ENCODE assay signal across 20 mouse cellular contexts in genomic region chr19:16330161-16330560, GRCm38 (mm10).
DNase-seq lines count a peak whose midpoint lies in the region; ATAC-seq and TF ChIP-seq lines count a peak whose summit lies in the region.
"Had no signal": no experiment of that assay in that cellular context is flagged by ENCODE, and none has a peak within 500 bp of the region (broad histone marks: within the 10 kb centered on the region; RNA-seq: fewer than 3 reads in every experiment).

No protein-coding gene starts in this region.

- peaks cover 16% of the 10 kb centered on the region for H3K36me3 ChIP-seq in heart, postnatal 0 days (replicated peaks; ENCODE audit: control insufficient read depth, insufficient read depth, low read length)
- no peaks in the 10 kb centered on the region; the same call in 1 of the 2 replicates for H3K36me3 ChIP-seq in stomach, embryonic 15.5 days
- H3K36me3 ChIP-seq: liver, embryonic 15.5 days; midbrain, embryonic 15.5 days had no signal

- H3K27ac ChIP-seq in gastrocnemius, adult 2 months: 0 out of 2 replicates have a peak overlapping the region, but pooled peaks have one; percentile 9
- peak overlapping the region; percentile 39 for H3K27ac ChIP-seq in heart, postnatal 0 days (ENCODE audit: low read depth)
- peak overlapping the region; percentile 21; the same call in 1 of the 2 replicates for H3K27ac ChIP-seq in stomach, embryonic 15.5 days
- H3K27ac ChIP-seq: forebrain, embryonic 12.5 days; hindbrain, embryonic 10.5 days; liver, embryonic 15.5 days; midbrain, embryonic 15.5 days had no signal

- peak overlapping the region; percentile 15; the same call in 1 of the 2 replicates for H3K4me2 ChIP-seq in heart, postnatal 0 days (ENCODE audit: low read depth, low read length)
- H3K4me2 ChIP-seq in stomach, embryonic 15.5 days: no peak overlapping the region
- H3K4me2 ChIP-seq: forebrain, embryonic 12.5 days; liver, embryonic 15.5 days; midbrain, embryonic 15.5 days had no signal

- no peak overlapping the region for H3K9ac ChIP-seq in heart, postnatal 0 days (replicated peaks; ENCODE audit: low read depth, low read length)
- H3K9ac ChIP-seq in stomach, embryonic 15.5 days: no peak overlapping the region
- H3K9ac ChIP-seq: forebrain, embryonic 12.5 days; liver, embryonic 15.5 days; midbrain, embryonic 15.5 days had no signal

- no peak for TF ChIP-seq CTCF in gastrocnemius, adult 2 months (IDR thresholded peaks at IDR 0.05)
- no peak for TF ChIP-seq CTCF in heart, postnatal 0 days (IDR thresholded peaks at IDR 0.05; ENCODE audit: low read depth)

- 30% methylated on average over 7 of the region's 7 CpGs for WGBS in heart, postnatal 0 days
- 84% methylated on average over 7 of the region's 7 CpGs for WGBS in stomach, embryonic 15.5 days

- H3K4me3 ChIP-seq in gastrocnemius, adult 2 months: no peak overlapping the region
- no peak overlapping the region for H3K4me3 ChIP-seq in heart, postnatal 0 days (ENCODE audit: low read depth, low read length)
- H3K4me3 ChIP-seq in stomach, embryonic 15.5 days (replicated peaks): no peak overlapping the region
- H3K4me3 ChIP-seq: forebrain, embryonic 12.5 days; hindbrain, embryonic 10.5 days; liver, embryonic 15.5 days; midbrain, embryonic 15.5 days had no signal

- H3K4me1 ChIP-seq in heart, postnatal 0 days (ENCODE audit: control insufficient read depth, insufficient read depth): peaks cover 40% of the 10 kb centered on the region
- peaks cover 18% of the 10 kb centered on the region; the same call in 1 of the 2 replicates for H3K4me1 ChIP-seq in stomach, embryonic 15.5 days

- no peak for DNase-seq in gastrocnemius, adult 2 months
- DNase-seq in gastrocnemius, adult 18-20 months (ENCODE audit: low spot score): no peak
- DNase-seq in heart, postnatal 0 days (ENCODE audit: low spot score): peak; percentile 70
- no peak for DNase-seq in heart, postnatal 25 days (ENCODE audit: low spot score)
- peak; percentile 46 for DNase-seq in heart, postnatal 4 days
- DNase-seq in lung, postnatal 10 days: no peak
- DNase-seq in frontal cortex, postnatal 36 days (ENCODE audit: low spot score in 2 of 2): no peak
- DNase-seq: adrenal gland, postnatal 36 days; cerebellum, adult 2 months; gastrocnemius, postnatal 25 days; kidney, adult 2 months; kidney, postnatal 10 days; layer of hippocampus, postnatal 36 days; right cerebral cortex, postnatal 4 days; thymus, adult 2 months had no signal

- ATAC-seq in heart, postnatal 0 days (ENCODE audit: insufficient read depth, low read depth): peak; percentile 86
- no peak for ATAC-seq in stomach, embryonic 15.5 days (ENCODE audit: insufficient read depth, low FRiP score, low read depth)
- ATAC-seq: midbrain, embryonic 15.5 days had no signal

- intact Hi-C loops in gastrocnemius, adult 2 months (cut with DNase I): no loop called here
- intact Hi-C loops in heart, postnatal 25 days (cut with DNase I): no loop called here

- H3K9me3 ChIP-seq in heart, postnatal 0 days (replicated peaks; ENCODE audit: control insufficient read depth, low read length): no peaks in the 10 kb centered on the region
- no peaks in the 10 kb centered on the region for H3K9me3 ChIP-seq in stomach, embryonic 15.5 days
- H3K9me3 ChIP-seq: forebrain, embryonic 12.5 days; hindbrain, embryonic 10.5 days; liver, embryonic 15.5 days; midbrain, embryonic 15.5 days had no signal

- TF ChIP-seq EP300 in heart, postnatal 0 days (IDR thresholded peaks at IDR 0.05; ENCODE audit: low read depth): no peak

- no peaks in the 10 kb centered on the region for H3K27me3 ChIP-seq in heart, postnatal 0 days (ENCODE audit: control insufficient read depth, insufficient read depth, low read length)
- no peaks in the 10 kb centered on the region for H3K27me3 ChIP-seq in stomach, embryonic 15.5 days (replicated peaks)
- H3K27me3 ChIP-seq: forebrain, embryonic 12.5 days; liver, embryonic 15.5 days; midbrain, embryonic 15.5 days had no signal

Comparison
In these comparisons a context has a peak if more than half of its experiments do, and no peak if none do; other contexts are left out.
1. DNase-seq: peak in heart, postnatal 0 days (single experiment) and heart, postnatal 4 days (single experiment); none in gastrocnemius, adult 2 months (single experiment), gastrocnemius, adult 18-20 months (single experiment), heart, postnatal 25 days (single experiment), lung, postnatal 10 days (single experiment) and frontal cortex, postnatal 36 days (0 of 2).
2. Peak in every context shown above with its lines, with median percentiles within 50 percentile points of each other: H3K27ac ChIP-seq.